Mouse (Mus musculus) limb, embryonic 11.5 days (tissue): Measurements from ENCODE around the gene Dclk3. TPM values are rescaled to one million over a fixed set of nuclear protein-coding genes. Genes with fewer than 3 reads are reported as not detected.

Experiments
- ATAC-seq: fragments of 200-750 bp; cut with Nextera tagmentation; 2 replicates; pipeline ENCODE4 v1.8.0; 2017; ENCODE audit warnings: low read depth; ENCODE audit not compliant: insufficient number of reproducible peaks, low FRiP score, low TSS enrichment
- DNase-seq: peaks from one replicate; pipeline ENCODE4 v3.0.0-alpha.2; 2015; ENCODE audit warnings: low spot score
- H3K27ac ChIP-seq: fragments of 300-500 bp; sonication (generic); replicated peaks from 2 replicates; pipeline ENCODE4 v1.5.1; 2014; ENCODE audit warnings: low read depth, mild to moderate bottlenecking, low read length
- H3K27me3 ChIP-seq: fragments of 300-500 bp; sonication (generic); 2 replicates; pipeline ENCODE4 v1.6.1; 2014; ENCODE audit warnings: mild to moderate bottlenecking, low read length, mixed read lengths; ENCODE audit not compliant: control insufficient read depth, insufficient read depth
- H3K36me3 ChIP-seq: fragments of 300-500 bp; sonication (generic); 2 replicates; pipeline ENCODE4 v1.6.1; 2014; ENCODE audit warnings: mild to moderate bottlenecking, low read length, moderate library complexity, mixed read lengths; ENCODE audit not compliant: control insufficient read depth, insufficient read depth
- H3K4me1 ChIP-seq: fragments of 300-500 bp; sonication (generic); 2 replicates; pipeline ENCODE4 v1.6.1; 2014; ENCODE audit warnings: low read length, mixed read lengths; ENCODE audit not compliant: control insufficient read depth, insufficient read depth
- H3K4me2 ChIP-seq: fragments of 300-500 bp; sonication (generic); 2 replicates; pipeline ENCODE4 v1.6.1; 2014; ENCODE audit warnings: low read depth, mild to moderate bottlenecking, moderate library complexity; ENCODE audit not compliant: severe bottlenecking
- H3K4me3 ChIP-seq: fragments of 300-500 bp; sonication (generic); 2 replicates; pipeline ENCODE4 v1.5.1; 2014; ENCODE audit warnings: low read depth, low read length
- H3K9ac ChIP-seq: fragments of 300-500 bp; sonication (generic); 2 replicates; pipeline ENCODE4 v1.6.1; 2014; ENCODE audit warnings: mild to moderate bottlenecking, low read length
- H3K9me3 ChIP-seq: fragments of 300-500 bp; sonication (generic); 2 replicates; pipeline ENCODE4 v1.6.1; 2016; ENCODE audit warnings: low read length; ENCODE audit not compliant: control insufficient read depth
- WGBS: fragments of 180-500 bp; shearing (Covaris S2); extraction: QIAGEN DNeasy Blood & Tissue Kit; methylation state at CpG from one replicate; pipeline ENCODE4 v1.1.7; 2014; 5-methylcytosine and 5-hydroxymethylcytosine counted together
- polyA plus RNA-seq: library from polyadenylated mRNA; unstranded; fragments of >200 nt; fragmentation: Nextera tagmentation; extraction: Ambion mirVana; gene quantifications from 2 replicates; pipeline ENCODE4 v1.2.1, GENCODE M21; 2014

Gene Dclk3
- polyA plus RNA-seq, 1 experiment from 2014 or later: 0.25 TPM

DNA sequence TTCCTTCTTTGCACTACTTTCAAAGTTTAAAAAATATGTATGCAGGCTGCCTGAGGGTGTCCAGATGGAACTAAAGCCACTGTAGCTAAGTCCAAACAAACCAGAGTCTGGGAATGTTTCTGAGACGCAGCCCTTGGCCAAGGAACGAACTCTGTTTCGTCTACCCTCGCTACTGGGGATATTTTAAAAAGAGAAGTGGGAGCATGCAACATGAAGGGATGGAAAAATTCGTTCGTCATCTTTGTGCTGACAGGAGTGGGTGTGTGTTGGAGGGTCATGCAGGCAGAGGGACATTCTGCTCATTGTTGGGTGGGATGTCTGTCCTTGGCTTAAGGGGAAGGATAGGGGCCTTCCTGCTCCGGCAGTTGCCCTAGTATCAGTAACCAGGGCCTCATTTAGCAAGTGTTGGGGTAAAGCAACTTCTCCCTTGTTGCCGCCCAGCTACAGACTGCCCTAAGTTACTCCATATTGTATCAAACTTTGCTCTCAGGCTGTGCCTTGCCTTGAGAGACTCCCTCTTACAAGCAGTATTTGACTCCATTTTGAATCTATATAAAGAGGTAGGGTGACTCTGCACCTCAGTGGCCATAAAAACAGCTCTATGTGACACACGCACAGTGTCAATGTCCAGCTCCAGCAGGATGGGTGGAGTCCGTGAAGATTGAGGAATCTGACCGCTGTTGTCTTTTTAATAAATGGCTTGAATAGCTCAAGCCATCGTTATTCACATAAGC, 34.4 kb upstream of the Dclk3 start:
- H3K36me3 ChIP-seq: no peaks in the 10 kb centered on the region
- H3K4me1 ChIP-seq: no peaks in the 10 kb centered on the region
- DNase-seq (no peak), ATAC-seq (no peak)
- H3K9me3 ChIP-seq: no peaks in the 10 kb centered on the region
- 89% methylated on average over 12 of the region's 12 CpGs for WGBS
- H3K27ac ChIP-seq: no peak overlapping the region
- H3K27me3 ChIP-seq: no peaks in the 10 kb centered on the region
- H3K4me3 ChIP-seq: no peak overlapping the region
- no peak overlapping the region for H3K9ac ChIP-seq
- H3K4me2 ChIP-seq: no peak overlapping the region

DNA sequence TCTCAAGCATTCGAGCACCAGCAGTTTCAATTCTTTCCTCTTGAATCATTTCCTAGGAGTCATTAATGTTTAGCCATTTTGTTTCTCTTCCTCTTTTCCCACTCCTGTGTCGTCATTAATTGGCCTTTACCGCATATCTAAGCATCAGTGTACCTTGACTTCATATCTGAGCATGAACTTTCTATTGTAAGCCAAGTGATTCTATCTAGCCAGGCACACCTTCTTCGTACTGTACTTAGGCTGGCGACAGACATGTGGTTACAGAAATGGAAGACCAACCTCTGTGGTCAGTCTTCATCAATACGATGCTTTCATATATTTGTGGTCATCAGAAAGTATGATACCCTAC, 33.8 kb upstream of the Dclk3 start:
- WGBS: 90% methylated on average over 6 of the region's 6 CpGs
- H3K27ac ChIP-seq: no peak overlapping the region
- ATAC-seq (no peak), DNase-seq (no peak)
- H3K27me3 ChIP-seq: no peaks in the 10 kb centered on the region
- no peak overlapping the region for H3K4me2 ChIP-seq
- no peaks in the 10 kb centered on the region for H3K36me3 ChIP-seq
- H3K4me1 ChIP-seq: no peaks in the 10 kb centered on the region
- no peak overlapping the region for H3K9ac ChIP-seq
- no peaks in the 10 kb centered on the region for H3K9me3 ChIP-seq
- no peak overlapping the region for H3K4me3 ChIP-seq

- no peak for ATAC-seq
- no peak overlapping the region for H3K4me2 ChIP-seq
- no peak overlapping the region for H3K27ac ChIP-seq
- no peaks in the 10 kb centered on the region for H3K36me3 ChIP-seq
- 74% methylated on average over 6 of the region's 6 CpGs for WGBS
- no peaks in the 10 kb centered on the region for H3K27me3 ChIP-seq
- H3K4me3 ChIP-seq: no peak overlapping the region
- no peak for DNase-seq
- H3K9ac ChIP-seq: no peak overlapping the region
- H3K4me1 ChIP-seq: no peaks in the 10 kb centered on the region
- H3K9me3 ChIP-seq: no peaks in the 10 kb centered on the region
Measured at GRCm38 (mm10) chr9:111408012-111408411, 30.9 kb upstream of the Dclk3 start.

DNA sequence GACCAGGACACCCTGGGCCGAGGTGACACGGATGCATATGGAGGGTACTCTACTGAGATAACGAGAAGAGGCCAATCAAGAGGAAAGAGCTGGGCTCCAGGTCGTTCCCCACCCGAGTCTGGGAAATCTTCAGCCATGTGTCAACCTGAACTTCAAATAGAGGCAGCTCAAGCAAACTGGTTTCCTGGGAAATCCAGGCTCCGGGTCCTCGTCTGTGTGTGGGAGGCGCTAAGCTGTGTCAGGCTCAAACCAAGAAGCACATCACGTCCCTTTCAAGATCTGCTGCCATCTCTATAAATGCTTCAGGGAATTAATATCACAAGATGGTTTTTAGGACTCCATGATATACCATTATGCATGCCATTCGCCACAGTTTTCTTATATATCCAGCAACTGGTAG, 30.5 kb upstream of the Dclk3 start:
- no peaks in the 10 kb centered on the region for H3K9me3 ChIP-seq
- 76% methylated on average over 10 of the region's 10 CpGs for WGBS
- H3K4me2 ChIP-seq: no peak overlapping the region
- DNase-seq (no peak), ATAC-seq (no peak)
- no peak overlapping the region for H3K27ac ChIP-seq
- no peaks in the 10 kb centered on the region for H3K4me1 ChIP-seq
- H3K27me3 ChIP-seq: no peaks in the 10 kb centered on the region
- H3K36me3 ChIP-seq: no peaks in the 10 kb centered on the region
- H3K4me3 ChIP-seq: no peak overlapping the region
- no peak overlapping the region for H3K9ac ChIP-seq

DNA sequence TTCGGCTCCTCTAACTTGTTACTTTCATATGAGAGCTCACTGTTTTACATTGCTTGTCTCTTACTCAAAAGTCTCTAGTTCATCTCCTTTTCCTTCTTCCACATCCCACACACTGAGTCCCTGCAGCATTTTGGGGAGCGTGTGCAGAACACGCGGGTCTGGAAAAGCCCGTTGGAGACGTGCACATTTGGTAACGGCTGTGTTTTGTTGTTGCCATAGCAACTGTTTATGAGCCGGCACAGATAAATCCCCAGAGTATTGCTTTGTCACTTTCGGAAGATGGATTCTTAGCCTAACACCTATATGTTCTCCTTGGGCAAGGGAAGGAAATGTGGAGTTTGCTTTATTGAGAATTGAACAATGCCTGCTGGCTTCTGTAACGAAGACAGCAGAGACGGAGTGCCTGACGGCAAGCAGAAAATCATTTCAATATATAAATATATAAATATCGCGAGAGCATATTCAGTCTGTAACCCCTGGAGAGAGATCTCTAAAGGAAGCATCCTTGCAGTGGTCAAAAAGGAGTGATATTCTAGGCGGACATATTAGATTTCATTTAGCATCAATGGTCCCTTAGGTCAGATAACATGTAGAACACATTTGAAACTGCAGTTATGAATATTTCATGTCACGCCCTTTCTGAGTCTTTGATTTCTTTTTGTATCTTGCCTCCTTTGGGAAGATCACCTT, 26.3 kb upstream of the Dclk3 start:
- ATAC-seq: no peak
- 85% methylated on average over 16 of the region's 16 CpGs for WGBS
- no peak overlapping the region for H3K9ac ChIP-seq

GRCm38 (mm10) chr9:111421862-111422261, 17.0 kb upstream of the Dclk3 start:
- Histone ChIP-seq H3K4me2 (no peak overlapping the region), H3K27me3 (no peaks in the 10 kb centered on the region), H3K27ac (no peak overlapping the region), H3K4me3 (no peak overlapping the region), H3K36me3 (no peaks in the 10 kb centered on the region), H3K9ac (no peak overlapping the region), H3K9me3 (no peaks in the 10 kb centered on the region), H3K4me1 (no peaks in the 10 kb centered on the region)
- ATAC-seq (no peak), DNase-seq (no peak)
- WGBS: 78% methylated on average over 2 of the region's 2 CpGs

More for the DNA sequence above, 26.3 kb upstream of the Dclk3 start:
- H3K27ac ChIP-seq: no peak overlapping the region
- H3K4me2 ChIP-seq: no peak overlapping the region
- H3K9me3 ChIP-seq: no peaks in the 10 kb centered on the region
- H3K27me3 ChIP-seq: no peaks in the 10 kb centered on the region
- H3K4me1 ChIP-seq: no peaks in the 10 kb centered on the region
- no peaks in the 10 kb centered on the region for H3K36me3 ChIP-seq
- H3K4me3 ChIP-seq: no peak overlapping the region
- peak; percentile 22 for DNase-seq

- Histone ChIP-seq H3K9me3 (no peaks in the 10 kb centered on the region), H3K27me3 (no peaks in the 10 kb centered on the region), H3K4me2 (no peak overlapping the region), H3K36me3 (no peaks in the 10 kb centered on the region), H3K4me1 (no peaks in the 10 kb centered on the region), H3K4me3 (no peak overlapping the region), H3K9ac (no peak overlapping the region), H3K27ac (no peak overlapping the region)
- DNase-seq (no peak), ATAC-seq (no peak)
- 81% methylated on average over 5 of the region's 5 CpGs for WGBS
Measured at GRCm38 (mm10) chr9:111422567-111422966, 16.3 kb upstream of the Dclk3 start.

GRCm38 (mm10) chr9:111425113-111425512, 13.8 kb upstream of the Dclk3 start:
- no peak overlapping the region for H3K9ac ChIP-seq
- H3K4me3 ChIP-seq: no peak overlapping the region
- no peak overlapping the region for H3K27ac ChIP-seq
- no peaks in the 10 kb centered on the region for H3K36me3 ChIP-seq
- no peaks in the 10 kb centered on the region for H3K9me3 ChIP-seq
- DNase-seq (no peak), ATAC-seq (no peak)
- 80% methylated on average over 6 of the region's 6 CpGs for WGBS
- H3K4me2 ChIP-seq: no peak overlapping the region
- no peaks in the 10 kb centered on the region for H3K4me1 ChIP-seq
- H3K27me3 ChIP-seq: no peaks in the 10 kb centered on the region
